Comparison of ENCODE assay signal across 8 mouse cellular contexts in genomic region chr12:112795466-112796104, GRCm38 (mm10). TPM values are rescaled to one million over a fixed set of nuclear protein-coding genes. Genes with fewer than 3 reads are reported as not detected.
DNase-seq lines count a peak whose midpoint lies in the region; ATAC-seq and TF ChIP-seq lines count a peak whose summit lies in the region.

No protein-coding gene starts in this region.

- peak overlapping the region; percentile 62 for H3K27ac ChIP-seq in limb, embryonic 15.5 days
- H3K27ac ChIP-seq in midbrain, postnatal 0 days (ENCODE audit: low read depth, low read length): no peak overlapping the region
- no peak overlapping the region for H3K27ac ChIP-seq in cerebellum, adult 2 months (ENCODE audit: insufficient read depth, low read length)

- peak; percentile 41; the same call in 1 of the 2 replicates for ATAC-seq in limb, embryonic 15.5 days (ENCODE audit: insufficient number of reproducible peaks, low FRiP score, low TSS enrichment, low read depth)
- ATAC-seq in midbrain, postnatal 0 days (ENCODE audit: low FRiP score): no peak

- peak; percentile 62 to 78 for DNase-seq in urinary bladder, adult 18-20 months (ENCODE audit: low spot score in 2 of 2)
- no peak for DNase-seq in urinary bladder, postnatal 10 days (ENCODE audit: low spot score)
- DNase-seq in heart, adult 11 months: peak; percentile 99
- DNase-seq in urinary bladder, postnatal 36 days (ENCODE audit: low spot score in 2 of 2): peak; percentile 69
- no peak for DNase-seq in midbrain, postnatal 0 days (ENCODE audit: low spot score)
- DNase-seq in embryo, embryonic 10 days (ENCODE audit: low spot score): no peak
- DNase-seq in cerebellum, adult 2 months: no peak

- 0 out of 2 replicates have a peak overlapping the region, but pooled peaks have one; percentile 8 for H3K9ac ChIP-seq in limb, embryonic 15.5 days
- H3K9ac ChIP-seq in midbrain, postnatal 0 days (replicated peaks; ENCODE audit: low read length, poor library complexity, severe bottlenecking): no peak overlapping the region

- WGBS in limb, embryonic 15.5 days: 52% methylated on average over 18 of the region's 18 CpGs
- whole genome bisulfite sequencing in midbrain, postnatal 0 days: 57% methylated on average over 10 of the region's 18 CpGs
- WGBS in cerebellum, adult 2 months: 74% methylated on average over 18 of the region's 18 CpGs

- no peaks in the 10 kb centered on the region for H3K36me3 ChIP-seq in limb, embryonic 15.5 days
- no peaks in the 10 kb centered on the region for H3K36me3 ChIP-seq in midbrain, postnatal 0 days (ENCODE audit: insufficient read depth, low read length)

- TF ChIP-seq CTCF in midbrain, postnatal 0 days (IDR thresholded peaks at IDR 0.05): no peak
- no peak for TF ChIP-seq CTCF in cerebellum, adult 2 months (IDR thresholded peaks at IDR 0.05; ENCODE audit: borderline replicate concordance, insufficient read depth, low read depth, low read length)

- H3K4me2 ChIP-seq in limb, embryonic 15.5 days: peak overlapping the region; percentile 30
- no peak overlapping the region for H3K4me2 ChIP-seq in midbrain, postnatal 0 days (ENCODE audit: low read depth, low read length, poor library complexity, severe bottlenecking)

- H3K27me3 ChIP-seq in limb, embryonic 15.5 days: peaks cover 6% of the 10 kb centered on the region
- H3K27me3 ChIP-seq in midbrain, postnatal 0 days (ENCODE audit: insufficient read depth, low read length): peaks cover 2% of the 10 kb centered on the region; the same call in 1 of the 2 replicates
- H3K27me3 ChIP-seq in cerebellum, adult 2 months (ENCODE audit: control insufficient read depth, insufficient read depth, low read length): no peaks in the 10 kb centered on the region

- H3K4me1 ChIP-seq in limb, embryonic 15.5 days: peaks cover 84% of the 10 kb centered on the region
- no peaks in the 10 kb centered on the region for H3K4me1 ChIP-seq in midbrain, postnatal 0 days (ENCODE audit: insufficient read depth, low read length)
- H3K4me1 ChIP-seq in cerebellum, adult 2 months (ENCODE audit: control insufficient read depth, insufficient read depth, low read length): peaks cover 4% of the 10 kb centered on the region

- no peaks in the 10 kb centered on the region for H3K9me3 ChIP-seq in limb, embryonic 15.5 days
- H3K9me3 ChIP-seq in midbrain, postnatal 0 days (ENCODE audit: low read length): no peaks in the 10 kb centered on the region

- H3K4me3 ChIP-seq in limb, embryonic 15.5 days: peak overlapping the region; percentile 13
- H3K4me3 ChIP-seq in midbrain, postnatal 0 days (ENCODE audit: low read depth, low read length): no peak overlapping the region
- no peak overlapping the region for H3K4me3 ChIP-seq in cerebellum, adult 2 months (replicated peaks; ENCODE audit: insufficient read depth, low read depth, low read length)

- no peak for TF ChIP-seq POLR2A in cerebellum, adult 2 months (IDR thresholded peaks at IDR 0.05; ENCODE audit: borderline replicate concordance, insufficient read depth, low read length)

RNA-seq across cellular contexts. Expression of gene Ahnak2, which starts 6.9 kb away (rescaled TPM):
- polyA plus RNA-seq in limb, embryonic 15.5 days (2015; fragmentation: Nextera tagmentation; extraction: Ambion mirVana): 9.4 and 9.8 TPM in 2 replicates
- total RNA-seq in midbrain, postnatal 0 days (2014; rRNA removed): 5.1 and 6.1 TPM in 2 replicates
- 1.6 and 1.9 TPM in 2 replicates for polyA plus RNA-seq in midbrain, postnatal 0 days (2015; fragmentation: Nextera tagmentation; extraction: Ambion mirVana)
- polyA plus RNA-seq in cerebellum, adult 2 months (2012; rRNA removed): 11.0 and 14.7 TPM in 2 replicates

RNA-seq across cellular contexts. Expression of gene Clba1, which starts 13.2 kb away (rescaled TPM):
- 5.9 and 6.4 TPM in 2 replicates for polyA plus RNA-seq in limb, embryonic 15.5 days (2015; fragmentation: Nextera tagmentation; extraction: Ambion mirVana)
- total RNA-seq in midbrain, postnatal 0 days (2014; rRNA removed): 13.6 and 23.1 TPM in 2 replicates
- 25.2 and 25.9 TPM in 2 replicates for polyA plus RNA-seq in midbrain, postnatal 0 days (2015; fragmentation: Nextera tagmentation; extraction: Ambion mirVana)
- polyA plus RNA-seq in cerebellum, adult 2 months (2012; rRNA removed): 6.5 and 7.6 TPM in 2 replicates

RNA-seq across cellular contexts. Expression of gene Cdca4, which starts 33.6 kb away (rescaled TPM):
- 105 TPM in 2 replicates for polyA plus RNA-seq in limb, embryonic 15.5 days (2015; fragmentation: Nextera tagmentation; extraction: Ambion mirVana)
- 19.8 and 22.6 TPM in 2 replicates for total RNA-seq in midbrain, postnatal 0 days (2014; rRNA removed)
- 20.8 and 22.0 TPM in 2 replicates for polyA plus RNA-seq in midbrain, postnatal 0 days (2015; fragmentation: Nextera tagmentation; extraction: Ambion mirVana)
- polyA plus RNA-seq in cerebellum, adult 2 months (2012; rRNA removed): 9.3 and 9.8 TPM in 2 replicates

RNA-seq across cellular contexts. Expression of gene Pld4, which starts 35.1 kb away (rescaled TPM):
- 13.1 and 14.5 TPM in 2 replicates for polyA plus RNA-seq in limb, embryonic 15.5 days (2015; fragmentation: Nextera tagmentation; extraction: Ambion mirVana)
- 12.2 and 12.6 TPM in 2 replicates for total RNA-seq in midbrain, postnatal 0 days (2014; rRNA removed)
- 8.8 TPM in 2 replicates for polyA plus RNA-seq in midbrain, postnatal 0 days (2015; fragmentation: Nextera tagmentation; extraction: Ambion mirVana)
- 6.7 and 7.8 TPM in 2 replicates for polyA plus RNA-seq in cerebellum, adult 2 months (2012; rRNA removed)

Comparison
In these comparisons a context has a peak if more than half of its experiments do, and no peak if none do; other contexts are left out.
1. DNase-seq: peak in urinary bladder, adult 18-20 months (2 of 2), heart, adult 11 months (single experiment) and urinary bladder, postnatal 36 days (2 of 2); none in urinary bladder, postnatal 10 days (single experiment), midbrain, postnatal 0 days (single experiment), embryo, embryonic 10 days (single experiment) and cerebellum, adult 2 months (0 of 2).